Mouse (Mus musculus) gastrocnemius, postnatal 10 days (tissue): ENCODE results near the gene Wnt9b. TPM values are rescaled to one million over a fixed set of nuclear protein-coding genes. Genes with fewer than 3 reads are reported as not detected.
A peak's percentile ranks its signal among the peaks of the same experiment; 100 is the strongest.
"Not testable (repeated sequence)": the region's sequence is repeated elsewhere in the genome, so short reads cannot be mapped to it uniquely, and the experiment has no call there.

Experiments
- DNase-seq: peaks from one replicate; pipeline ENCODE4 v3.0.0; 2021; ENCODE audit warnings: mixed read lengths
- long read RNA-seq, 2 experiments: library from polyadenylated mRNA; stranded (forward); transcript quantifications; one replicate each; pipeline ENCODE4 v2.0.0; 2021
- total RNA-seq, 2 experiments: library from RNA; stranded (reverse); gene quantifications; 2 replicates each; pipeline ENCODE4 v1.2.3; 2021

The Wnt9b gene
- total RNA-seq = under 1 TPM in 1 of 2 experiments, not detected in 1; 0.05 TPM
- long read RNA-seq, experiment 1 = 0 reads
- long read RNA-seq, experiment 2 = 0 reads

DNA sequence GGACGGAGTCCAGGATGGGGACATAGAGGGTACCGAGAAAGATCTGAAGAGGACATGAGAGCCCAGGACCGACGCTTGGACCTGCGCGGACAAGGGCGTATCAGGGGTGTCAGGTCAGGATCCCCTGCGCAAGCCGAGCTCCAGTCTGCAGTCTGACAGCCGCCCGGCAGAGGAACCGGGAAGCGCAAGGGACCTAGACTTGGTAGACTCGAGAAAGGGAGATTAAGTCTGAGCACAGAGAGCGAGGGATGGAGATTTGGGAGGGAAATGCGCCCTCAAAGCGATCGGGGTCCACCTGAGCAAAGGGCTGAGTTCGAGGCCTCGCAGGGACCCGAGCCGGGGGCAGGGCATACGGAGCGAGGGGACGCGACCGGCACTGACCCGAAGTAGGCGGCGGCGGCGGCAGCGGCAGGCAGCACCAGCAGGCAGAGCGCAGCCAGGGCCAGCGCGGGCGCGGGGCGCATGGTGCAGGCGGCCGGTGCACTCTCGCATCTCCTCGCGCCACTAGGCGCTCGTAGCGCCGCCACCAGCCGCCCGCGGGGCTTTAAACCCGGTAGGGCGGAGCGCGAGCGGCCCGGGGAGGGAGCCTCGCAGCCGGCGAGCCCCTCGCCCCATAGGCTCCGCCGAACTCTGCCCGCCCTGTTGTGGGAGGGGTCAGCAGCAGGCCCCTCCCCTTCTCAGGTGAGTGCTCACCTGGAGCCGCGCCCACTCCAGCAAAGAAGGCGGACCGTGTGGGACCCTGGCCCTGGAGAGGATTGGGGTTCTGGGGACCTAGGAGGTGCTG, at the start of gene Wnt9b:
Gene Wnt9b (minus strand): TSS at position 516 of the 784 bp plus-strand sequence.
- DNase-seq = no peak

DNA sequence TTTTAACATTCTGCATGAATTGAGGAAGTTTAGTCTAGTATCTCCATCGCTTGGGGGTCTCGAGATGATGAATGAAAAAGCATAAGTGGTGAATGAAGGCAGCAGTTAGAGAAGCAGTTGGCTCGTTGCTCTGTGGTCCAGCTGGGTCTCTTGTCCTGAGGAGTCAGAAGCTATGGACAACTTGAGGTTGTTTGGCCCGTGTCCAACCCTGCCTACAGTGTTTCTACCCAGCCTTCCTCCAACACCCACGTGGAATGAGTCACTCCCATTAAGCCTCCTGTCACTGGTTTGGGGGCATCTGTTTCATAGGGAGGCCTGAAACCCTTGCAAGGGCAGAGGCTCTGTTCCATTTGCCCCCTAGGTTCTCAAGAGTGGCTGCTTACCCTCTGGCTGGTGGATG, 40.3 kb upstream of the Wnt9b start:
- DNase-seq = no peak

DNA sequence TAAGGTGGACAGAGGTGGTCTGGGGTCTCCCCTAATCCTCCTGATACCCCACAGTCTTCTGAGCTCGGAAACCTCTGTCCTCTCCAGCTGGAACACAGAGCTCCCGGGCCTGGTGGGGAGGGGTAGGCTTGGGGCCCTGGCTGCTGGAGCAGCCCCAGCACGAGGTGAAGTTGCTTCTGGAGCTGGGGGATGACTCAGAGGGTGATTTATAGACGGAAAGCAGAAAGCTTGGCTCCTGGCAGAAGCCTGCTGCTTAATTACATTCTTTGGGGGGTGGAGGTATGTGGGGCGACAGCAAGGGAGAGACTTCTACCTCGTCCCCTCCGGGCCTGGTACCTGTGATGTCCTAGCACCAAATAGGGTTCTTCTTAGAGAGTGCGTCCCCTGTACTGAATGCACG, 30.5 kb upstream of the Wnt9b start:
- no peak for DNase-seq

DNA sequence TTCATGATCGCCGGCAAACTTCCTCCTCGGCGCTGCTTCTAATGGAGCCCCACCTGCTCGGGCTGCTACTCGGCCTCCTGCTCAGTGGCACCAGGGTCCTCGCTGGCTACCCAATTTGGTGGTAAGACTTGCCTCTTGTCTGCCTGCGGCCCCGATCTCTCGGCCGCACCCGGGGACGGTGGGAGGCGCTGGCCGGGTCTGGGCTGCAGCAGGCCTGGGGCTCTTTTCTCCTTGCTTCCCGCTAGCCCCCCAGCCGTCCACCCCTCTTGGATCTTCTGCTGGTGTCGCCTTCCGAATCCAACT, 24.6 kb upstream of the Wnt9b start:
- DNase-seq = no peak

DNA sequence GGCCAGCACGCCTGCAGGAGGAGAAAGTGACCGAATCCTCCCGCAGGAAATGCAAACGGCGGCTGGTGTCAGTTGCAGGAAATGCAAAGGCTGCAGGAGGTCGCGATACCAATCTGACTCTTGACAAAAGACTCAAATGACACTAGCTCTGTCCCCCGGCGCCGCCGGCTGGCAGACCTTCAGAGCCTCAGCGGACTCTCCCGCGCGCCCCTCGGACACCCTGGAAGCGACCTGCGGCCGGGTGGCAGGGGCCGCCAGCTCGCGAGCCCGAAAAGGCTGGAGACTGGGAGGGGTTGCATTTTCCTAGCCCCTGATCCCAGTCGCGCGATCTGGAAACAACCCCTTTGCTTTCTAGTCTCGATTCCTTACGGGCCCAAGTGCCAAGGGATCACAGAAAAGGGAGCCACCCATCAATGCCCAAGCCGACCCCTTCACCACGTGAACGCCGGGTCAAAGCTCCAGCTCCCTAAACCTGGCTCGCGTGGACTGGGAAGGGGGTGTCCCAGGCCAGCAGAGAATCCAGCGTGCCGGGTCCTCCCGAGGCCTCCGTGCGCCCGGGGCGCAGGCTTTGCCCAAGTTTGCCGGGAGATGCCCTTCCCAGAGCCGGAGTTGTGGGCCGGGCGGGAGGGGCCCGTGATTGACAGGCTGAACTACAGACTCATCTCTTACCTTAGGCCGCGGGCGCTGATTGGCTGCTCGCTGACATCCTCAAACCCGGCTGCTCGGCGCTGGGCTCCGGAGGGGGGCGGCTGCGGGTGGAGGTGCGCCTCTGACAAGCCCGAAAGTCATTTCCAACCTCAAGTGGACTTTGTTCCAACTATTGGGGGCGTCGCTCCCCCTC, 24.0 kb upstream of the Wnt9b start, which contains the start of gene Wnt3:
Gene Wnt3 (plus strand): TSS at position 764 of the 841 bp plus-strand sequence.
- no peak for DNase-seq

DNA sequence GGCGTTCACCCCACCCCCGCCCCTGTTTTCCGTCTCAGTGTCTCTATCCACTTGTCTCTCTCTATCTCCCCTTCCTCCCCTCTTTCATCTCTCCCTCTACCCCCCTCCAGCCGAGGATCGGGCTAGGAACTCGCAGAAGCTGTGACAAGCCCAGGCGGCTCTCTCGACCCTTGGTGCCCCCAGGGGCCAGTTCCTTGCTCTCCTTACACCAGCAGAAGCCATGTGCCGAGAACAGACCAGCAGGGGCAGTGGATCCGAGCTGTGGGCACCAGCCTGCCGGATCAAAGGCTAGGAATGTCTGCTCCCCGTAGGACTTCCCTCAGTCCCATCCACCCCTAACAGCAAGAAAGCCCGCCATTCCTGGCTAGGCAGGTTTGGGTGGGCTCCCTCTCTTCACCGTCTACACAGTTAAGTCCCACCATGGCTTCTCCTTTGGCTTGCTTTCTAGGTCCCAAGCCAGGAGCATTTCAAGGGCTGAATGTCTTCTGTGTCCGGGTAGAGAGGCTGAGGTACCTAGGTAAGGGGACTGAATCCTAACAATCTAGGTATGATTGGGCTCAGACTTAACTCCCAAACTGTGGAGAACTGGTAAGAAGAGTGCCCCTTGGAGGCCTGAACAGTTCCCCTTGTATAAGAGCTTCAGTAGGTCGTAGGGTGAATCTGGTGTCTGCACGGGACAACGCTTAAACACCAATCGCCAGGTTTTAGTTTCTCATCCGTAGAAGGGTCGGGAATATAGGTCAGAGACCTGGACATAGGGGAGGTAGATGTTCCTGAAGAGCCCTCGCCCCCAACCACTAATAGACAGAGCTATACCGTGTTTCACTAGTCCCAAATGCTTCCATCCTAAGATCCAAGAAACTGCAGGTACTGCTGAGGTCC, 23.1 kb upstream of the Wnt9b start:
- DNase-seq = no peak

DNA sequence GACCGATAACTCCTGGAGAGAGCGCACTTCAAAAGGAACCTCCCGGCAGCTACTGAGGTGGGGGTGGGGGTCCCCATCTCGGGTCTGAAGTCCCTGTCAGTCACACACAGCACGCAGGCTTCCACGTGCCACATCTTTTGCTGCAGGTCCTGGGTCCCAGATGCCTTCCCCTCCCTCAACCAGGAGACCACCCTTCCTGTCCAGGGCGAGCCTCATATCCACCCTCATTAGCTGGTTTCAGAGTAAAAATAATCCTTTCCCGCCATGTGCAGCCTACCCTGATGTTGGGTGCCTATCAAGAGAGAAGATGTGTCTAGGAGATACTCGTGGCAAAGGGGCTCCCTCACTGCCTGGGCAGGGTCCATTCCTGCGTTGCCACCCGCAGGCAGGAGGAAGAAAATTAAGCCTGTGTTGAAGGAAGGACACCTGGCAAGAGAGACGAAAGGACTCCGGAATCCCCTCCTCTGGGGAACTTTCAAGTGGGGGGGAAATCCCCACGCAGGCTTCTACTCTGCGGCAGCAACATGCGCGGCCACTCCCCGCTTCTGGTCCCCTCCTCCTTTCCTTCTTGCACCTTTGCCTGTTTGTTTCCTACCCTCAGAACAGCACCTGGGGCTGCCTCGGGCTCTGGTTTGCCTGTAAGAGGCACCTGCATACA, 21.7 kb upstream of the Wnt9b start:
- no peak for DNase-seq

DNA sequence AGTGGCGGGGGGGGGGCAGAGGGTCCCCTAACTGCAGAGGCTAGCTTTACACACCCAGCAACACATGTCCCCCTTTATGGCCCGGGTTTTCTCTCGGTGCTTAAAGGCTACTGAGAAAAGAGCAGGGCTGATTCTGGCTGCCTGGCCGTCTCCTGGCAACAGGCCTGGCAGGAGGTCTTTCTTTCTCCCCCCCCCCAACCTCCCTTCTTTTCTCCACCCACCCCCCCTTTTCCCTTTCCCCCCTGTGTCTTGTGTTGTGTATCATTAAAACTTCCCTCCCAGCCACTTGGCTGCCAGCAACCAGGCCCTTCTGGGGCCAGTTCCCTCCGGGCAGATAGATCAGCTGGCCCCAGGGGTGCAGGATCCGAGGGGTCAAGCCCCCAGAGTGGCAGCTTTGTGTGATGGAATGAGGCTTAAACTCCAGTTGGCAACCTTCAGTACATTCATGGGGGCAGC, 16.0 kb upstream of the Wnt9b start:
- DNase-seq = no peak

DNA sequence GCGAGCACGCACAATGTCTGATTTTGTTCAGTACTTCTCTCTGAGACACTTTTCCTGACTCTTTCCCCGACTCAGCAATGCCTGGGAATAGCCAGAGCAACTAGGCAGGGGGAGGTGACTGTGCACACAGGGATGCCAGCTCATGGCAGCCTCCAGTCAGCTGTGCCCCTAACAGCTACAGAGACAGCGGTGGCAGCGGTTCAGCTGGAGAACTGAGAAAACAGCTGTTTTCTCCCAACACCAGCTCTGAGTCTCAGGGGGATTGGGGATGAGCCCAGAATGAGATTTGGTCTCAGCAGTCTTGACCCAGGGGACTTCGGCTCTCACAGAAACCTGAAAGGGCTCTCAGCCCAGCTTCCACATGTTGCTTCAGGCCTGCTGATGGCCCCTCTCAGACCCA, 15.0 kb upstream of the Wnt9b start:
- no peak for DNase-seq

DNA sequence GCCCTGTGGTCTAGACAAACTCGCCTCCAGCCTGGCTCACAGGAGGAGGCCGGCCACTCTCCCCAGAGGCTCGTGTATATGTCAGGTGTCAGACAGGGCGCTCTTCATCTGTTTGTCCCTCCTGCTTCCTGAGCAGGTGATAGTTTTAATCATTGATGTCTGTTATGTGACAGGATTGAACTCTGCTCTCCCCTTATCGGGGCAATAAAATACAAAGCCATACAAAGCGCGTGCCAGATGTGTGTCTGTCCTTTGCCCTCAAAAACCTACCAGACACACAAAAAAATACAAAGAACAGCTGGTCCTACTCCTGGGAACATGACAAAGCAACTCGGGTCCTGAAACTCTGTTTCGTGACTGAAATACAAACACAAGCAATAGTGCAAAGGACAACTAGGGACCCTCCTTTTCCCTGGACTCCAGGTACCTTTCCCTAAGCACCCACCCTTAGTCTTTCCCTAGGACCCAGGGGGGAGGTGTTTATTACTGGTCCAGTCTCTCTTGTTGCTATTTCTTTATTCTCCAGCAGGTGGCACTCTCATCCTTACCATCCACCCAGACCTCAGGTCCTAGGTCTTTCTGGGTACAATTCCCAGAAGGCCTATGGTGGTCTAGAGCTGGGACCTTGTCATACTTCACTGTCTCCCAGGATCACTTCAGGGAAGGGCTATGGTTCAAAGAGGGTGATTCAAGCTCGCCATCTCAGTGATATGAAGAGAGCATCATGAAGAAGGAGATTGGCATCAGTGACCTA, 14.0 kb upstream of the Wnt9b start:
- DNase-seq = no peak

DNA sequence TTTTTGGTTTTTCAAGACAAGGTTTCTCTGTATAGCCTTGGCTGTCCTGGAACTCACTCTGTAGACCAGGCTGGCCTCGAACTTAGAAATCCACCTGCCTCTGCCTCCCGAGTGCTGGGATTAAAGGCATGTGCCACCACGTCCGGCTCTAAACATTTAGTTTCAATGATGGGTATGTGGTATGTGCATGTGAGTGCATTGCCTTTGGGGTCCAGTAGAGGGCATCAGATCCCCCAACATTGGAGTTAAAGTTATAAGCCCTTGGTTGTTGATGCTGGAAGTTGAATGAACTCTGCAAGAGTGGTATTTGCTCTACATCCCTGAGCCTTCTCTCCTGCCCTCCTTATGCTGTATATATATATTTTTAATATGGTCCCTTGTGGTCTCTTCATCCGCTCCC, 11.3 kb upstream of the Wnt9b start:
- DNase-seq = not testable (repeated sequence)

DNA sequence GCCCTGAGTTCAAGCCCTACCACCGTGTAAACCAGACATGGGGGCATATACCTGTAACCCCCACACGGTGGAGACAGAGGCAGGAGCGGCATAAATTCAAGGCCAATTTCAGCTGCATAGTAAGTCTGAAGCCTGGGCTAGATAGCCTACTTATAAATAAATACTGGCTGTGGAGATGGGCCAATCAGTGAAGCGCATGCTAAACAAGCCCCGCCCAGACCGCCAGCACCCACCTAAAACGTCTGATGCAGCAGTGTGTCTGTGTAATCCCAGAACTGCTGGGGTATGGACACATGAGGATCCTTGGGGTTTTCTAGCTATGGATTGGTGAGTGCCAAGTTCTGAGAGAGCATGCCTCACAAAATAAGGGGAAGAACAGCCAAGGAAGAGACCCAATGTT, 10.5 kb upstream of the Wnt9b start:
- no peak for DNase-seq

DNA sequence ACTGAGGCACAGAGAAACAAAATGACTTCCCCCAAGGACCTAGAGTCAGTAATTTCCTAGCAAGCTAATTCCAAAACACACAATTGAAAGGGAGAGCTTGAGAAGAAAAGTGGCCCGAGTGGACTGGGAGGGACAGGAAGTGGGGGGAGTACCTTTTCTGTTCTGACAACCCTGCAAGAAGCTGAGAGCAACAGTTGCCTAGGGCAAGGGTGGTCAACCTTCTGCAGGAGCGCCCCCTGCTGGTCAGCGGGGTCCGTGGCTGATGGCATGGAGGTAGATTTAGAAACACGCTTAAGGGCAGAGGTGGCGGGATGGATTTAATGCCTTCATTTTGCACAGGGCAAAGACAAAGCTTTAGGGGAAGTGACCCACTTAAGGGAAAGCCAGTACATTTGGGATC, 9.1 kb upstream of the Wnt9b start:
- peak; percentile 83 for DNase-seq

DNA sequence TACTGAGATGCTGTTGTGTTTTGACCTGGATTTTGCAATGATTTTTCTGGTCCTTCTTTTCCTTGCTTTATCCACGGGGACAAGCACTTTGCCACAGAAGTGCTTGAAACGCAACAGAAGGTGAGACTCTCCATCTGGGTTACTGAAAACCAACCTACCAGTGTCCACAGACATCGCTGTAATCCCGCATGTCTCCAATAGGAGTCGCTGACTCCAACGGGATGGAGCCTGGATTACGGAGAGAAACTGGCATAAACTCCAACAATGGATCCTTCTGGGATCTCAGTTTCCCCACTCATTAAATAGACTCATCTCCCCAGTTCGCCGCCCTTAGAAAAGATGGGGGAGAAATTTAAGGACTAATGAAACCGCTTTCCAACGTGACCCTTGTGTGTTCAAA, 8.4 kb upstream of the Wnt9b start:
- DNase-seq = no peak

DNA sequence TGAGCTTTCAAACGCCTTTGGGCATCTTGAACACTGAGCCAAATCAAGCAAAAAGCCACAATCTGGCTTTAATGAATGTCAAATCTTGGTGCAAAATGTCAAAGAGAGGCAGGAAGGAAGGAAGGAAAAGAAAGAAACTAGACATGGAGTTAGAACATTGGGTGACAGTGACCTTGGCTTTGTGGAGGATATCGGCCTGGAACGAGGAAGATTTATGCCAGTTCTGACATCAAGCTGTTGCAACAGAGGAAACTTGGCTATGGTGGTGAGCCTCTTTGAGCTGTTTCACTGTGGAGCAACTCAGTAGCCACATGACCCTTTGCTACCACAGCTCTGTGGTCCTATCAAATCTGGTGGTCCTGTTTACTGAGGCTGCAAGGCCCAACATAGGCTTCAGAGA, 991 bp upstream of the Wnt9b start:
- no peak for DNase-seq

DNA sequence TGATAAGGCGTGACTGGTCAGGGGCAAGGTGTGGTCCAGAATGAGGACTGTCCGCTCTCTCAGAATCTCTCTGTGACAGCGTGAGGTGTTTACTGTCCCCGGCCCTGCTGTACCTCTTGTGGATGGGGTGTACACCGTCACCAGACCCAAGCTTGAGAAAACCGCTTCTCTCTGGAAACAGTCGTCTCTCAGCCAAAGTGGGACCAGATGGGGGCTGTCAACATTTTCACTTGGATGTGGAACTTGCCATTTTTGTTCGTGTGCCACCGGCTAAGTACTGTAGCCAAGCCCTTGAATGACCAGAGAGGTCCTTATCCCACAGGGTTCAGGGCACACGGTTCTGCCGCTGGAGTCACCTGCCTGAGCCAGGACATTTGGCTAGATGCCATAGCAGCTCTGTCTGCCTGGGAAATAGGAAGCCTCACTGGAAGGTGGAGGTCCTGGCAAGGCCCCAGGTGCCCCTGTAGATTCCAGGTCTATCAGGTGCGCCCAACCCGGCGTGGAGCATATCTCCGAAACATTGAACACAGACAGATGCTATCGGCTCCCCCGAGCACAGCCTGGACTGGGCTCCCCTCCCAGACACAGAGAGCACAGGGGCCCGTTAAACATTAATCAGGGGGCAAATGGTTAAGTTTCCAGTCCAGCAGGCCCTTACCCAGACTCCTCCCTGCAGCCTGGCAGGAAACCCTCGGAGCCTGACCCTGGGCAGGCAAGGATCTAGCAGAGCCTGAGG, 14.4 kb downstream of the Wnt9b start:
- no peak for DNase-seq

DNA sequence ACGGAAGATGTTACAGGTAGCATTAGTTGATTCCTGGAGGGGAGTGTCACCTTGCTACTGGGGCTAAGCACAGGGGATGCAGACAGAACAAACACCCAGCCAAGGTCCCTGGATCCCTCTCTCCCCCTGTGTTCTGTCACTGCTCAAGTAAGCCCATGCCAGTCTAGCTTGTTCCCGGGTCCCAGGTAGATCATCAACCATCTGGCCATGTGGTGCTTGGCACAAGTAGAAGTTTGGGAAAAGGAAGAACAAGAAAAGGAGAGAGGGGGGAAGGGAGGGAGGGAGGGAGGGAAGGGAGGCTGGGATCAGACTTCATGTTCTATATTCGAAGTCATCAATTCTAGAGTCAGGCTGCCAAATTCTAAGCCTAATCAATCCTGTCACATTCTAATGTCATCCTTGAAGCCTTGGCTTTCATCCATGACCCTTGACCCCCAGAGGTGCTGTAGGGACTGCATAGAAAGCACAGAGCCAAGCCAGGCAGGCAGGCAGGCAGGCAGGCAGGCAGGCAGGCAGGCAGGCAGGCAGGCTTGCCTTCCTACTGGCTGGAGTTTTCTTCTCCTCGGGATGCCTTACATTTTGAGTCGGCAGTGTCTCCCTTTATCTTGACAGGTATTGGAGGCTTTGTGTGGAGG, 15.1 kb downstream of the Wnt9b start:
- no peak for DNase-seq

DNA sequence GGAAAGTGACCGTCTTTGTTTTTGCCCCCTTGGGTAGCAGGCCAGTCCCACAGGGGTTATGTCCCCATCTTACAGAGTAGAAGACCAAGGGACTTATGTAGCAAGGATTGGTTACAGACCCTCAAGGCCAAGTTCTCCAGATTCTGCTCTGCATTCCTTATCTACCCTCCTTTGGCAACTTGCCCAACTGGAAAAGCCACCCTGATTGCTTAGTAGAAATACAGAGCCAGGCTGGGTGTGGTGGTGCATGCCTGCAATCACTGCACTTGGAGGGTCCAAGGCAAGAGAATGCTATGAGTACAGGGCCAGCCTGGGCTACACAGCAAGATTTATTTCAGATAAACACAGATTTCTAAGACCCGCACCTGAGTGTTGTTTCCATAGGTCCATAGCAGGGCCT, 15.7 kb downstream of the Wnt9b start:
- no peak for DNase-seq

DNA sequence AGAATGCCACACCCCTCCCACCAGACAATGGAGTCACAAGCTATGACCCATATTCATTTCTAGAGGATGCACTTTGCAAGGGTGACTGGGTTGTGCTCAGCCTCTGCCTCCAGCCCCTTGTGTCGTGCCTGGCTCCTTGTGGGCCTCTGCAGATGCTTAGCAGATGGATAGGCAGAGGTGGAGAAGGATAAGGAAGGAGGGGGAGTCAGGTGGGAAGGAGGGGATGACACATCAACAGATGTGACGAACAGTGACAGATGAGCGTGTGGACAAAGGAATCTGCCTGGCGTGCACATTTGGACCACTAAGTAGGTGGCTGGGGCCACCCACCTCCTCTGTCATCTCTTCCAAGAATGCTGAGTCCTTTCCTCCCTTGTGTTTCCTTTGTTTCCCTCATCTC, 16.6 kb downstream of the Wnt9b start:
- DNase-seq = no peak

DNA sequence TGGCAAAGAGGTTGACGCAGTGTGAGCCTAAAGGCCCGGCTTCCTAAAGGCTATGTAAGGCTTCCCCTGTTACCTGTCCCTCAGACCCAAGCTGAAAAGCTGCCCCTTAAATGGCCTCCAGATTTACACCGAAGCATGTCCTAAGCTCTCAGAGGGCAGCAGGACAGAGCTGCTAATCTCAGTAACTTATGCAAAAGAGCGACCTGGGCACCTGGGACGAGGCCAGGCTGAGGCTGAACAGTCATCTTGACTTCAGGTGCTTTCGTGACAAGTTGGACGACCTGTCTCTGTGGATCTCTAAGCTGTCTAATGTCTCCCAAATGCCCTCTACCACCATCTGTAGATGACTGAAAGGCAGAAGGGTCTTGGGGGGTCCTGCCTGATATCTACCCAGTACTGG, 17.3 kb downstream of the Wnt9b start:
- no peak for DNase-seq
